Mouse (Mus musculus): ENCODE data around the gene Defb42.

The Defb42 gene

GRCm38 (mm10) chr14:63046691-63047090 lies at the start of gene Defb42:
Gene Defb42 (plus strand): TSS chr14:63046991.
- DNase-seq: no peak

GRCm38 (mm10) chr14:62997777-62998176 lies 49.0 kb upstream of the Defb42 start, which contains the start of gene Defb47:
Gene Defb47 (plus strand): TSS chr14:62998077.
- no peak for DNase-seq

GRCm38 (mm10) chr14:62998977-62999376 lies 47.8 kb upstream of the Defb42 start:
- DNase-seq: no peak

- no peak for DNase-seq
Measured at GRCm38 (mm10) chr14:63002588-63002987, 44.2 kb upstream of the Defb42 start.

GRCm38 (mm10) chr14:63011471-63011870 lies 35.3 kb upstream of the Defb42 start, which contains the start of gene Defb43:
Gene Defb43 (plus strand): TSS chr14:63011771.
- DNase-seq: no peak

- DNase-seq: no peak
Measured at GRCm38 (mm10) chr14:63013082-63013481, 33.7 kb upstream of the Defb42 start.

- no peak for DNase-seq
Measured at GRCm38 (mm10) chr14:63014667-63015066, 32.1 kb upstream of the Defb42 start.

- DNase-seq: no peak
Measured at GRCm38 (mm10) chr14:63020524-63021156, 26.2 kb upstream of the Defb42 start.

- no peak for DNase-seq
Measured at GRCm38 (mm10) chr14:63049910-63050370, 3.1 kb downstream of the Defb42 start, which contains the start of gene Defb30. Gene Defb30 (minus strand): TSS chr14:63049960.

GRCm38 (mm10) chr14:63050769-63051168 lies 4.0 kb downstream of the Defb42 start:
- DNase-seq: peak; percentile 67

GRCm38 (mm10) chr14:63054729-63055128 lies 7.9 kb downstream of the Defb42 start:
- peak; percentile 48 for DNase-seq

GRCm38 (mm10) chr14:63060361-63060760 lies 13.6 kb downstream of the Defb42 start:
- DNase-seq: no peak

- peak; percentile 19 for DNase-seq
Measured at GRCm38 (mm10) chr14:63062184-63062583, 15.4 kb downstream of the Defb42 start.

GRCm38 (mm10) chr14:63065391-63065790 lies 18.6 kb downstream of the Defb42 start:
- no peak for DNase-seq

GRCm38 (mm10) chr14:63066630-63067310 lies 20.0 kb downstream of the Defb42 start:
- peak; percentile 70 for DNase-seq

- no peak for DNase-seq
Measured at GRCm38 (mm10) chr14:63067708-63068107, 20.9 kb downstream of the Defb42 start.
